In genomic region chr1:181150431-181150826, GRCm38 (mm10) we compare ENCODE assay signal across 8 mouse cellular contexts. TPM values are rescaled to one million over a fixed set of nuclear protein-coding genes. Genes with fewer than 3 reads are reported as not detected.
DNase-seq lines count a peak whose midpoint lies in the region; ATAC-seq and TF ChIP-seq lines count a peak whose summit lies in the region.

No protein-coding gene starts in this region.

- H3K9me3 ChIP-seq in E14TG2a.4 (ENCODE audit: low read length) = no peaks in the 10 kb centered on the region
- H3K9me3 ChIP-seq in forebrain, embryonic 14.5 days (replicated peaks; ENCODE audit: control insufficient read depth, low read length) = no peaks in the 10 kb centered on the region
- no peaks in the 10 kb centered on the region for H3K9me3 ChIP-seq in liver, embryonic 14.5 days (ENCODE audit: control insufficient read depth, low read length)

- intact Hi-C loops in gastrocnemius, adult 2 months (cut with DNase I) = loop anchor here (5.0 to 10.0 kb wide), 2 partner anchors 82 to 1134 kb away; partner anchors contain the start of gene Degs1
- intact Hi-C loops in gastrocnemius, postnatal 14 days (cut with DNase I; ENCODE audit: low total_unique reads) = no loop called here

- no peak overlapping the region for H3K4me2 ChIP-seq in forebrain, embryonic 14.5 days (ENCODE audit: low read length)
- H3K4me2 ChIP-seq in liver, embryonic 14.5 days (ENCODE audit: low read depth) = peak overlapping the region; percentile 28

- peaks cover 71% of the 10 kb centered on the region for H3K4me1 ChIP-seq in E14TG2a.4 (replicated peaks; ENCODE audit: low read depth, low read length)
- H3K4me1 ChIP-seq in forebrain, embryonic 14.5 days (ENCODE audit: control insufficient read depth, insufficient read depth, low read length) = peaks cover 11% of the 10 kb centered on the region
- H3K4me1 ChIP-seq in liver, embryonic 14.5 days (replicated peaks; ENCODE audit: control insufficient read depth in 2 of 2, insufficient read depth in 2 of 2, low read length in 1 of 2) = peaks cover 22 to 36% of the 10 kb centered on the region in 2 experiments

- no peak for DNase-seq in gastrocnemius, adult 2 months
- DNase-seq in gastrocnemius, postnatal 14 days = no peak
- DNase-seq in forebrain, embryonic 14.5 days (ENCODE audit: low spot score) = no peak
- DNase-seq in liver, embryonic 14.5 days (ENCODE audit: low read depth in 3 of 3, low spot score in 3 of 3) = no peak
- no peak for DNase-seq in thymus, adult 18-20 months
- DNase-seq in MN1 (ENCODE audit: low spot score) = no peak
- DNase-seq in spleen, postnatal 4 days (ENCODE audit: low spot score in 2 of 2) = no peak

- 70% methylated on average over 3 of the region's 3 CpGs for WGBS in forebrain, embryonic 14.5 days
- WGBS in liver, embryonic 14.5 days (ENCODE audit: insufficient replicate concordance) = 70% methylated on average over 3 of the region's 3 CpGs

- no peak for TF ChIP-seq EP300 in liver, embryonic 14.5 days (IDR thresholded peaks at IDR 0.05; ENCODE audit: low read depth)

- no peak overlapping the region for H3K27ac ChIP-seq in gastrocnemius, adult 2 months
- no peak overlapping the region for H3K27ac ChIP-seq in forebrain, embryonic 14.5 days (ENCODE audit: low read depth, low read length)
- H3K27ac ChIP-seq in liver, embryonic 14.5 days = no peak overlapping the region; the same call in 1 of the 2 replicates

- no peaks in the 10 kb centered on the region for H3K27me3 ChIP-seq in E14TG2a.4 (ENCODE audit: insufficient read depth, low read length)
- no peaks in the 10 kb centered on the region for H3K27me3 ChIP-seq in forebrain, embryonic 14.5 days (replicated peaks; ENCODE audit: control insufficient read depth, insufficient read depth, low read length)
- no peaks in the 10 kb centered on the region for H3K27me3 ChIP-seq in liver, embryonic 14.5 days (ENCODE audit: control insufficient read depth, insufficient read depth, low read length)

- H3K9ac ChIP-seq in forebrain, embryonic 14.5 days (ENCODE audit: low read length) = no peak overlapping the region
- no peak overlapping the region for H3K9ac ChIP-seq in liver, embryonic 14.5 days (replicated peaks)

- peaks cover 22% of the 10 kb centered on the region for H3K36me3 ChIP-seq in E14TG2a.4 (ENCODE audit: insufficient read depth, low read length)
- H3K36me3 ChIP-seq in forebrain, embryonic 14.5 days (ENCODE audit: control insufficient read depth, insufficient read depth, low read length) = peaks cover 15% of the 10 kb centered on the region
- no peaks in the 10 kb centered on the region; the same call in 1 of the 2 replicates for H3K36me3 ChIP-seq in liver, embryonic 14.5 days (replicated peaks; ENCODE audit: control insufficient read depth, insufficient read depth, low read depth)

- TF ChIP-seq CTCF in gastrocnemius, adult 2 months (IDR thresholded peaks at IDR 0.05) = no peak
- no peak for TF ChIP-seq CTCF in E14TG2a.4 (conservative IDR thresholded peaks at IDR 0.05; ENCODE audit: low read length)
- no peak for TF ChIP-seq CTCF in liver, embryonic 14.5 days (IDR thresholded peaks at IDR 0.05; ENCODE audit: low read depth)

- peak; percentile 43; the same call in 1 of the 2 replicates for ATAC-seq in forebrain, embryonic 14.5 days
- no peak for ATAC-seq in liver, embryonic 14.5 days (ENCODE audit: insufficient read depth)

- peak overlapping the region; percentile 85 for H3K4me3 ChIP-seq in gastrocnemius, adult 2 months
- peak overlapping the region; percentile 93 for H3K4me3 ChIP-seq in E14TG2a.4 (replicated peaks; ENCODE audit: low read length)
- H3K4me3 ChIP-seq in forebrain, embryonic 14.5 days (ENCODE audit: low read depth, low read length) = peak overlapping the region; percentile 94; the same call in 1 of the 2 replicates
- H3K4me3 ChIP-seq in liver, embryonic 14.5 days (ENCODE audit: insufficient read depth in 1 of 2, low read depth in 2 of 2, low read length in 2 of 2) = peak overlapping the region in 1 of 2 experiments; percentile 73; a peak in 2 of 4 replicates

RNA-seq across cellular contexts. Expression of gene Cnih4, which starts 5.9 kb away (rescaled TPM):
- 10 to 100 TPM; 34.6 to 44.2 TPM for total RNA-seq in gastrocnemius, adult 2 months (2021)
- total RNA-seq in gastrocnemius, postnatal 14 days (2021) = 10 to 100 TPM; 25.9 to 28.6 TPM
- polyA plus RNA-seq in forebrain, embryonic 14.5 days (2014; fragmentation: Nextera tagmentation; extraction: Ambion mirVana) = 70.8 and 90.6 TPM in 2 replicates
- polyA plus RNA-seq in liver, embryonic 14.5 days (2012; rRNA removed) = 9.5 and 10.0 TPM in 2 replicates
- 53.3 and 55.4 TPM in 2 replicates for polyA plus RNA-seq in liver, embryonic 14.5 days (2014; fragmentation: Nextera tagmentation; extraction: Ambion mirVana)

RNA-seq across cellular contexts. Expression of gene Nvl, which starts 6.4 kb away (rescaled TPM):
- total RNA-seq in gastrocnemius, adult 2 months (2021) = 1 to 10 TPM; 8.3 to 9.5 TPM
- total RNA-seq in gastrocnemius, postnatal 14 days (2021) = 1 to 10 TPM; 8.3 to 8.7 TPM
- polyA plus RNA-seq in forebrain, embryonic 14.5 days (2014; fragmentation: Nextera tagmentation; extraction: Ambion mirVana) = 28.8 and 34.1 TPM in 2 replicates
- polyA plus RNA-seq in liver, embryonic 14.5 days (2012; rRNA removed) = 9.1 and 13.1 TPM in 2 replicates
- 10.8 and 11.6 TPM in 2 replicates for polyA plus RNA-seq in liver, embryonic 14.5 days (2014; fragmentation: Nextera tagmentation; extraction: Ambion mirVana)
